Comparison of ENCODE assay signal across 12 mouse cellular contexts in genomic region chr1:190422874-190423273, GRCm38 (mm10).
A peak's percentile ranks its signal among the peaks of the same experiment; 100 is the strongest.
DNase-seq lines count a peak whose midpoint lies in the region; ATAC-seq and TF ChIP-seq lines count a peak whose summit lies in the region.
"Had no signal": no experiment of that assay in that cellular context is flagged by ENCODE, and none has a peak within 500 bp of the region (broad histone marks: within the 10 kb centered on the region; RNA-seq: fewer than 3 reads in every experiment).

No protein-coding gene starts in this region.

- no peak overlapping the region for H3K4me3 ChIP-seq in heart, postnatal 0 days (ENCODE audit: low read depth, low read length)
- H3K4me3 ChIP-seq in stomach, embryonic 16.5 days (replicated peaks; ENCODE audit: low read length) = no peak overlapping the region
- H3K4me3 ChIP-seq: embryonic facial prominence, embryonic 12.5 days; limb, embryonic 15.5 days had no signal

- no peak overlapping the region for H3K9ac ChIP-seq in heart, postnatal 0 days (replicated peaks; ENCODE audit: low read depth, low read length)
- H3K9ac ChIP-seq in stomach, embryonic 16.5 days (ENCODE audit: low read length) = no peak overlapping the region
- H3K9ac ChIP-seq: embryonic facial prominence, embryonic 12.5 days; limb, embryonic 15.5 days had no signal

- H3K27me3 ChIP-seq in heart, postnatal 0 days (ENCODE audit: control insufficient read depth, insufficient read depth, low read length) = peaks cover 3% of the 10 kb centered on the region; the same call in 1 of the 2 replicates
- H3K27me3 ChIP-seq in stomach, embryonic 16.5 days (ENCODE audit: control insufficient read depth, insufficient read depth, low read length) = no peaks in the 10 kb centered on the region
- H3K27me3 ChIP-seq: embryonic facial prominence, embryonic 12.5 days had no signal

- 0 out of 2 replicates have a peak, but pooled peaks cover 4% of the 10 kb centered on the region for H3K9me3 ChIP-seq in heart, postnatal 0 days (replicated peaks; ENCODE audit: control insufficient read depth, low read length)
- no peaks in the 10 kb centered on the region for H3K9me3 ChIP-seq in stomach, embryonic 16.5 days (replicated peaks; ENCODE audit: control insufficient read depth, low read length)
- H3K9me3 ChIP-seq: embryonic facial prominence, embryonic 12.5 days; limb, embryonic 15.5 days had no signal

- ATAC-seq in heart, postnatal 0 days (ENCODE audit: insufficient read depth, low read depth) = no peak
- ATAC-seq in stomach, embryonic 16.5 days (ENCODE audit: insufficient read depth, low FRiP score) = peak; percentile 71
- ATAC-seq: Patski had no signal

- H3K36me3 ChIP-seq in heart, postnatal 0 days (replicated peaks; ENCODE audit: control insufficient read depth, insufficient read depth, low read length) = no peaks in the 10 kb centered on the region
- no peaks in the 10 kb centered on the region for H3K36me3 ChIP-seq in stomach, embryonic 16.5 days (ENCODE audit: control insufficient read depth, insufficient read depth, low read length)
- H3K36me3 ChIP-seq: embryonic facial prominence, embryonic 12.5 days; limb, embryonic 15.5 days had no signal

- peaks cover 12% of the 10 kb centered on the region; the same call in 1 of the 2 replicates for H3K4me1 ChIP-seq in heart, postnatal 0 days (ENCODE audit: control insufficient read depth, insufficient read depth)
- H3K4me1 ChIP-seq in stomach, embryonic 16.5 days (ENCODE audit: control insufficient read depth, insufficient read depth, low read length) = peaks cover 9% of the 10 kb centered on the region; the same call in 1 of the 2 replicates
- H3K4me1 ChIP-seq: embryonic facial prominence, embryonic 12.5 days had no signal

- TF ChIP-seq EP300 in heart, postnatal 0 days (IDR thresholded peaks at IDR 0.05; ENCODE audit: low read depth) = no peak

- WGBS in heart, postnatal 0 days = 22% methylated on average over 9 of the region's 9 CpGs
- 33% methylated on average over 9 of the region's 9 CpGs for WGBS in stomach, embryonic 16.5 days

- no peak overlapping the region for H3K27ac ChIP-seq in heart, postnatal 0 days (ENCODE audit: low read depth)
- no peak overlapping the region for H3K27ac ChIP-seq in stomach, embryonic 16.5 days (ENCODE audit: low read length)
- H3K27ac ChIP-seq: embryonic facial prominence, embryonic 12.5 days; limb, embryonic 15.5 days had no signal

- no peak overlapping the region for H3K4me2 ChIP-seq in heart, postnatal 0 days (ENCODE audit: low read depth, low read length)
- no peak overlapping the region for H3K4me2 ChIP-seq in stomach, embryonic 16.5 days (ENCODE audit: low read depth, low read length)
- H3K4me2 ChIP-seq: embryonic facial prominence, embryonic 12.5 days; limb, embryonic 15.5 days had no signal

- peak; percentile 24 for DNase-seq in heart, postnatal 0 days (ENCODE audit: low spot score)
- no peak for DNase-seq in heart, adult 9 months (ENCODE audit: low spot score in 2 of 2)
- DNase-seq in kidney, postnatal 4 days = peak; percentile 41 to 47
- no peak for DNase-seq in kidney, adult 11 months
- DNase-seq in retina, postnatal 1 day = peak; percentile 74
- no peak for DNase-seq in retina, embryonic 14.5 days (ENCODE audit: low spot score)
- DNase-seq: cerebellum, adult 11 months; spleen, adult 18-20 months had no signal

- no peak for TF ChIP-seq CTCF in heart, postnatal 0 days (IDR thresholded peaks at IDR 0.05; ENCODE audit: low read depth)

Comparison
In these comparisons a context has a peak if more than half of its experiments do, and no peak if none do; other contexts are left out.
1. DNase-seq: peak in heart, postnatal 0 days (single experiment), kidney, postnatal 4 days (2 of 2) and retina, postnatal 1 day (single experiment); none in heart, adult 9 months (0 of 2), kidney, adult 11 months (single experiment) and retina, embryonic 14.5 days (single experiment).